Mouse (Mus musculus) kidney, embryonic 14.5 days (tissue): Measurements from ENCODE around the gene Elovl6. TPM values are rescaled to one million over a fixed set of nuclear protein-coding genes. Genes with fewer than 3 reads are reported as not detected.
A peak's percentile ranks its signal among the peaks of the same experiment; 100 is the strongest.

Experiments
- ATAC-seq: fragments of 200-750 bp; cut with Nextera tagmentation; 2 replicates; pipeline ENCODE4 v1.8.0; 2017; ENCODE audit warnings: moderate number of reproducible peaks, mild to moderate bottlenecking, moderate TSS enrichment, moderate library complexity; ENCODE audit not compliant: low FRiP score, low TSS enrichment
- H3K27ac ChIP-seq: fragments of 300-500 bp; sonication (generic); 2 replicates; pipeline ENCODE4 v1.5.1; 2014; ENCODE audit warnings: low read depth, mild to moderate bottlenecking, low read length, moderate library complexity, mixed read lengths
- H3K27me3 ChIP-seq: fragments of 300-500 bp; sonication (generic); 2 replicates; pipeline ENCODE4 v1.6.1; 2014; ENCODE audit warnings: mild to moderate bottlenecking, low read length; ENCODE audit not compliant: control insufficient read depth, insufficient read depth
- H3K36me3 ChIP-seq: fragments of 300-500 bp; sonication (generic); 2 replicates; pipeline ENCODE4 v1.6.1; 2014; ENCODE audit warnings: low read length, mixed read lengths; ENCODE audit not compliant: control insufficient read depth, insufficient read depth
- H3K4me1 ChIP-seq: fragments of 300-500 bp; sonication (generic); 2 replicates; pipeline ENCODE4 v1.6.1; 2014; ENCODE audit warnings: low read length, mixed read lengths; ENCODE audit not compliant: control insufficient read depth, insufficient read depth
- H3K4me2 ChIP-seq: fragments of 300-500 bp; sonication (generic); replicated peaks from 2 replicates; pipeline ENCODE4 v1.6.1; 2014; ENCODE audit warnings: low read depth, mild to moderate bottlenecking, low read length
- H3K4me3 ChIP-seq: fragments of 300-500 bp; sonication (generic); 2 replicates; pipeline ENCODE4 v1.5.1; 2014; ENCODE audit warnings: mild to moderate bottlenecking, low read length
- H3K9ac ChIP-seq: fragments of 300-500 bp; sonication (generic); 2 replicates; pipeline ENCODE4 v1.6.1; 2014; ENCODE audit warnings: low read depth, mild to moderate bottlenecking, low read length, moderate library complexity
- H3K9me3 ChIP-seq: fragments of 300-500 bp; sonication (generic); 2 replicates; pipeline ENCODE4 v1.6.1; 2016; ENCODE audit warnings: low read length; ENCODE audit not compliant: control insufficient read depth
- WGBS: fragments of 180-500 bp; shearing (Covaris S2); extraction: QIAGEN DNeasy Blood & Tissue Kit; methylation state at CpG from one replicate; pipeline ENCODE4 v1.1.7; 2014; 5-methylcytosine and 5-hydroxymethylcytosine counted together
- polyA plus RNA-seq: library from polyadenylated mRNA; unstranded; fragments of >200 nt; fragmentation: Nextera tagmentation; extraction: Ambion mirVana; gene quantifications from 2 replicates; pipeline ENCODE4 v1.2.1, GENCODE M21; 2014

Gene Elovl6
- 38.9 and 50.4 TPM in 2 replicates for polyA plus RNA-seq

DNA sequence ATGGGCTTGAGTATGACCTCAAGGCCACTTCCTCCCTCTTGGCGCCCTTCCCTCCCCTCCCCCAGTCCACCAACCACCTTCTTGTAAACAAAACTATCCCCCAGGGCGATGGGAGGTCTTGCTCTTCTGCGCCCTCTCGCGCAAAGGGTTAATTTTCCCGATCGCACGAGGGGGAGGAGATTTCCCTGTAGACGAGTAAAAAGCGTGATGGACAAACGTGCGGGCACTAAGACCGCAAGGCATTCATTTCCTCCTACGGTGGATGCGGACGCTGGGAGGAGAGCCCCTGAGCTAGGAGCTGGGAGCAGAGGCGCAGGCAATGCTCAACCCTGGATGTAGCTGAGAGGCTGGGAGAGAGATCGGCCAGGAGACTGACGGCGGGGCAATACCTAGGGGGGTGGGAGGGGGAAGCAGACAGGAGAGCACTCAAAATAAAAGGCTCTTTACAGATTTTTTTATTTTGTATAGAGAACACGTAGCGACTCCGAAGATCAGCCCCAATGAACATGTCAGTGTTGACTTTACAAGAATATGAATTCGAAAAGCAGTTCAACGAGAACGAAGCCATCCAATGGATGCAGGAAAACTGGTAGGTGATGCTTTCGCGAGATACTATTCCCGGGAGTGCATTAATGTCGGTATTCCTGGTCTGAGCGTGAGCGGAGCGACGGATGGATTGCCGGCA lies at the start of gene Elovl6:
Elovl6 (plus strand) TSS at position 176 of the 685 bp plus-strand sequence.
- peak within 1 kb of the TSS; percentile 95 for H3K9ac ChIP-seq
- peaks cover 22% of the 10 kb centered on the region for H3K4me1 ChIP-seq
- WGBS = under 1% methylated on average over 34 of the region's 35 CpGs
- H3K27ac ChIP-seq = peak within 1 kb of the TSS; percentile 99
- H3K4me2 ChIP-seq = peak within 1 kb of the TSS; percentile 70
- no peaks in the 10 kb centered on the region for H3K27me3 ChIP-seq
- no peaks in the 10 kb centered on the region for H3K9me3 ChIP-seq
- peak; percentile 55 for ATAC-seq
- H3K4me3 ChIP-seq = peak within 1 kb of the TSS; percentile 80
- H3K36me3 ChIP-seq = no peaks in the 10 kb centered on the region

DNA sequence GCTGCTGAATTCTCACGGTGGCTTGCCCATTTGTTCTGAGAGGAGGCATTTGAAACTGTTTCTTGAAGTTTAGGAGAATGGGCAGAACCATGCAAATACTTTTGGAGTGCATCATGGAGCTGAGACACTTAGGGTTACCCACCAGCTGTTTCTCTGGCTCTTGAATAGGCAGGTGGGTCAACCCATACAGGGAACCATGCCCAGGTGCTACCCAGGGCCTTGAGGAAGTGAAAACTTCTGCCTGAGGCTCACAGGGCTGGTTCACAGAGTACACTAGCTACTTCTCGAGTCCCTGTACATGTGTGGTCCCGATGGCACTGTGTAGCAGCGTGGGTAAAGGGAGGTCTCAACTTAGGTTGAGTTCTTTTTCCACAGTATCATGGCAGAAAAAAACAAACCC lies 43.4 kb upstream of the Elovl6 start:
- H3K36me3 ChIP-seq = no peaks in the 10 kb centered on the region
- no peak overlapping the region for H3K4me3 ChIP-seq
- ATAC-seq = no peak
- H3K27me3 ChIP-seq = no peaks in the 10 kb centered on the region
- H3K9ac ChIP-seq = no peak overlapping the region
- no peak overlapping the region for H3K4me2 ChIP-seq
- no peaks in the 10 kb centered on the region for H3K9me3 ChIP-seq
- H3K27ac ChIP-seq = no peak overlapping the region
- 86% methylated on average over 4 of the region's 4 CpGs for WGBS
- H3K4me1 ChIP-seq = no peaks in the 10 kb centered on the region

DNA sequence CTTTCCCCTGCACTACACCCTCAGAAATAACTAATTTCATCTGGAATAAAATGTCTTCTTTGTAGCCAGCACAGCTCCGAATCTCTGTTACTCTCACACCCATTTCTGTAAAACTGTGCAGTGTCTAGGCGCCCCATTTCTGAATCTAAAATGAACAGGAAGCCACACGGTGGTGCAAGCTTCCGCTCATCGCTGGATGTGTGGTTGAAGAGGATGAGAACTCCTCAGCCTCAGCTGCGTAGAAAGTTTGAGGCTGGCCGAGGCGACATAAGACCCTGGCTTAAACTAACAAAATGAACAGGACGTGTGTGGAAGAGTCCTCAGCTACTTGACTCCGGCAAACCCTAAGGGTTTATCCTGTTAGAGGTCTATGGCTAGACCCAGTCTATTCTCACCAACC lies 38.0 kb upstream of the Elovl6 start:
- Histone ChIP-seq H3K9me3 (no peaks in the 10 kb centered on the region), H3K4me2 (no peak overlapping the region), H3K9ac (no peak overlapping the region), H3K27ac (no peak overlapping the region), H3K27me3 (no peaks in the 10 kb centered on the region), H3K4me1 (no peaks in the 10 kb centered on the region), H3K4me3 (no peak overlapping the region), H3K36me3 (no peaks in the 10 kb centered on the region)
- WGBS = 89% methylated on average over 10 of the region's 10 CpGs
- ATAC-seq = no peak

DNA sequence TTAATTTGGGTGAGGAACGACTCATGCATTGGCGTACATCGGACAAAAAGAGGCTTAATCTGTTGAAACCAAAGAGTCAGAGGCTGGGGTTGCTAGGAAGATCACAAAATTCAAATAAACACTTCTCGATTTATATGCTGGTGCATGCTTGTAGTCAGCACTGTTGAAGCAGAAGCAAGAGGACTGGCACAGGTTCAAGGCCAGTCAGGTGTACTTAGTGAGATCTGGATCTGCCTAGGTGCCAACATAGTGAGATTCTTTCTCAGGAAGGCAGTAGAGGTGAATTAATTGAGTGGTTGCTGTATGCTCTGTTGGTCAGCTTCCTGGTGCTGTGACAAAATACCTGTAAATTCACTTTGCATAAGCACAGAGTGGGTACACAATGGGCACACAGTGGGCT lies 37.4 kb upstream of the Elovl6 start:
- no peak for ATAC-seq
- Histone ChIP-seq H3K27me3 (no peaks in the 10 kb centered on the region), H3K9ac (no peak overlapping the region), H3K4me1 (no peaks in the 10 kb centered on the region), H3K4me3 (no peak overlapping the region), H3K9me3 (no peaks in the 10 kb centered on the region), H3K36me3 (no peaks in the 10 kb centered on the region), H3K4me2 (no peak overlapping the region), H3K27ac (no peak overlapping the region)
- 94% methylated on average over 4 of the region's 4 CpGs for WGBS

DNA sequence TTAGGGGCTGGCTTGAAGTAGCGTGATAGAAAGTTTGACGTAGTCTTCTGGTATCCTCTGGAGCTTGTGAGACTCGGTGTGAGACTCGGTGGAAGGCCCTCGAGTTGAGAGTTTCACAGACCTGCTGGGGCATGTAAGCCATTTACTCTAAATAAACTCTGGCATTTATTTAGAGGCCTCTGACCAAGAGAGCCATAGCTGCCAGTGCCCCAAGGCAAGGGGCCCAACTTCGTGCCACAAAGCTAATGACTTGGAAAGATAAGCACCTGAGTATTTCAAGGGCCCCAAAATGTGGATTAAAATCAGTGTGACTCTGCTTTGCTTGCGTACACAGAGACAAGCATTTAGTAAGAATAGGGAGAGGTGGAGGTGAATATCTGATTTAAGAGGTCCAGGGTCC lies 28.4 kb upstream of the Elovl6 start:
- no peak overlapping the region for H3K9ac ChIP-seq
- no peak overlapping the region for H3K4me2 ChIP-seq
- no peak overlapping the region for H3K4me3 ChIP-seq
- 66% methylated on average over 7 of the region's 7 CpGs for WGBS
- H3K36me3 ChIP-seq = no peaks in the 10 kb centered on the region
- ATAC-seq = peak; percentile 43; the same call in 1 of the 2 replicates
- H3K27ac ChIP-seq = no peak overlapping the region
- H3K9me3 ChIP-seq = no peaks in the 10 kb centered on the region
- no peaks in the 10 kb centered on the region for H3K27me3 ChIP-seq
- H3K4me1 ChIP-seq = no peaks in the 10 kb centered on the region

DNA sequence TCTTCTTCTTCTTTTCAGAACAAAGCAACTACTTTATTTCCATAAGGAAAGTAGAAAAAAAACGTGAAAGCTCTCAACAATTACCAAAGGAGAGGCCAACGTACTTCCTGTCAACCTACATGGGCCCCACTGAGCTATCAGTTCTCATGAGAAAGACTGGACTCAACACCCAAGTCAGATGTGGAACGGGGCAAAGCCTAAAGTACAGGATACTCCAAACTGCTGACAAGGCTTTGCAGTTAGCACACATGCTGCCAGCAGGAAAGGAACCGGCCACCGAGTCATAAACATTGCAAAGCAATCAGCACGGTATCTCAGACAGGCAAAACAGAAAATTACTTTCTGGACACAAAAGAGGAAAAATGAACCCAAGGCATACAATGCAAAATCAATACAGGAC lies 27.2 kb upstream of the Elovl6 start:
- Histone ChIP-seq H3K27ac (no peak overlapping the region), H3K4me2 (no peak overlapping the region), H3K4me1 (no peaks in the 10 kb centered on the region), H3K27me3 (no peaks in the 10 kb centered on the region), H3K9ac (no peak overlapping the region), H3K4me3 (no peak overlapping the region), H3K9me3 (no peaks in the 10 kb centered on the region), H3K36me3 (no peaks in the 10 kb centered on the region)
- WGBS = 72% methylated on average over 6 of the region's 6 CpGs
- no peak for ATAC-seq

DNA sequence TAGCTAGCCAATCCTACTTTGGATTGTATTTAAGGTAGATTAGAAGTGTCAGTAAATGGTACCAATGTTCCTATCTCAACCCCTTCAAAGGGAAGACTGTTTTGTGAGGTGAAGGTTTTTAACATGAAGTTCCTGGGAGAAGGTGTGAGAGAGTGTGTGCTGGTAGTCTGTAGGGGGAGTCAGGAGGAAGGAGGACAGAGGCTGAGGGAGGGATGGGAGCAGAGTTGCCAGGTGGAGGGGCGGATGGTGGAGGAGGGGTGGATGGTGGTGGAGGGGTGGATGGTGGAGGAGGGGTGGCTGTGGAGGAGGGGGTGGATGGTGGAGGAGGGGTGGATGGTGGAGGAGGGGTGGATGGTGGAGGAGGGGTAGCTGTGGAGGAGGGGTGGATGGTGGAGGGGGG lies 24.4 kb upstream of the Elovl6 start:
- no peak for ATAC-seq
- Histone ChIP-seq H3K4me1 (no peaks in the 10 kb centered on the region), H3K4me3 (no peak overlapping the region), H3K36me3 (no peaks in the 10 kb centered on the region), H3K9me3 (no peaks in the 10 kb centered on the region), H3K27ac (no peak overlapping the region), H3K9ac (no peak overlapping the region), H3K4me2 (no peak overlapping the region), H3K27me3 (no peaks in the 10 kb centered on the region)
- 93% methylated on average over 1 of the region's 1 CpGs for WGBS

DNA sequence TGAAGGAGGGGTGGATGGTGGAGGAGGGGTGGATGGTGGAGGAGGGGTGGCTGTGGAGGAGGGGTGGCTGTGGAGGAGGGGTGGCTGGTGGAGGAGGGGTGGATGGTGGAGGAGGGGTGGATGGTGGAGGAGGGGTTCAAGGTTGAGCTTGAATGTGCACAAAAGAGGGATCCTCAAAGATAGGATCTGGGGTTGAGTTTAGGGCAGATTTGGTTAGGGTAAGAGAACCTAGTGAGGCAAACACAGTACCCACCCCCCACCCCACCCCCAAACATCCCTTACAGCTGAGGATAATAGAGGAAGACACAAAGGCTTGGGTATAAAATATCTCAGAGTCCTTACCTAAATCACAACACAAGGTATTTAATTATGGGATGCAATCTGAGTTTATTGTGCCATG lies 23.6 kb upstream of the Elovl6 start:
- H3K9me3 ChIP-seq = no peaks in the 10 kb centered on the region
- no peaks in the 10 kb centered on the region for H3K36me3 ChIP-seq
- ATAC-seq = no peak
- no peaks in the 10 kb centered on the region for H3K27me3 ChIP-seq
- H3K4me1 ChIP-seq = no peaks in the 10 kb centered on the region
- no peak overlapping the region for H3K9ac ChIP-seq
- no peak overlapping the region for H3K4me3 ChIP-seq
- H3K27ac ChIP-seq = no peak overlapping the region
- no peak overlapping the region for H3K4me2 ChIP-seq

DNA sequence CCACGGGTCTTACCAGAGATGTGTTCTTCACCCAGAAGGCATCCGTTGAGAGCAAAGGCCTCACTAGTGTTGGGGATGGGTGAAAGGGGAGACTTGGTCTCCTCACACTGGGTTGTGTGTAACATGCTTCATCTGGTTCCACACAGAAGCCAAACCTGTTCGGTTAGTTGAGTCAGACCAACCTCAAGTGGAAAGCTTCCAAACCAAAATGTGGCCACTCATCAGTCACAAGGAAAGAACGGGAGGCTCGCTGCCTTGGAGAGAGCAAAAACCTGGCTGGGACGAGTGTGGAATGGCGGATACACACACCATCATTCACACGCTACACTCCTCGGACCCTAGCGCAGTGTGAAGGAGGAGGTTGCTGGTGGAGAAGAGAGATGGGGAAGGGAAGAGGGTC lies 22.4 kb upstream of the Elovl6 start:
- H3K4me1 ChIP-seq = no peaks in the 10 kb centered on the region
- WGBS = 69% methylated on average over 10 of the region's 10 CpGs
- no peak overlapping the region for H3K27ac ChIP-seq
- H3K9ac ChIP-seq = no peak overlapping the region
- no peaks in the 10 kb centered on the region for H3K27me3 ChIP-seq
- no peaks in the 10 kb centered on the region for H3K36me3 ChIP-seq
- no peaks in the 10 kb centered on the region; the same call in 1 of the 2 replicates for H3K9me3 ChIP-seq
- no peak overlapping the region for H3K4me2 ChIP-seq
- ATAC-seq = peak; percentile 66; the same call in 1 of the 2 replicates
- H3K4me3 ChIP-seq = no peak overlapping the region
